Comparison of ENCODE assay signal across 15 mouse cellular contexts in genomic region chr6:128116836-128117542, GRCm38 (mm10). TPM values are rescaled to one million over a fixed set of nuclear protein-coding genes. Genes with fewer than 3 reads are reported as not detected.
DNase-seq lines count a peak whose midpoint lies in the region; ATAC-seq and TF ChIP-seq lines count a peak whose summit lies in the region.
"Had no signal": no experiment of that assay in that cellular context is flagged by ENCODE, and none has a peak within 500 bp of the region (broad histone marks: within the 10 kb centered on the region; RNA-seq: fewer than 3 reads in every experiment).

No protein-coding gene starts in this region.

- no peak overlapping the region for H3K4me2 ChIP-seq in lung, embryonic 14.5 days
- H3K4me2 ChIP-seq in embryonic facial prominence, embryonic 13.5 days, result peak overlapping the region; percentile 34
- H3K4me2 ChIP-seq in neural tube, embryonic 12.5 days (replicated peaks), result no peak overlapping the region

- peak overlapping the region; percentile 57 for H3K27ac ChIP-seq in heart, adult 2 months
- H3K27ac ChIP-seq in lung, embryonic 14.5 days (ENCODE audit: low read depth), result peak overlapping the region; percentile 18; the same call in 1 of the 2 replicates
- peak overlapping the region; percentile 82 for H3K27ac ChIP-seq in embryonic facial prominence, embryonic 13.5 days
- H3K27ac ChIP-seq in neural tube, embryonic 12.5 days, result 0 out of 2 replicates have a peak overlapping the region, but pooled peaks have one; percentile 27
- H3K27ac ChIP-seq: layer of hippocampus, adult 2 months; macrophage had no signal

- DNase-seq in heart, adult 2 months, result no peak
- DNase-seq in heart, adult 9 months (ENCODE audit: low spot score in 2 of 2), result no peak
- no peak for DNase-seq in lung, embryonic 14.5 days
- DNase-seq in lung, adult 2 months, result no peak
- no peak for DNase-seq in thymus, postnatal 4 days
- no peak for DNase-seq in left cerebral cortex, adult 18-20 months (ENCODE audit: low spot score in 2 of 2)
- DNase-seq: adrenal gland, postnatal 10 days; cerebellum, adult 2 months; forebrain, postnatal 0 days; liver; spleen, adult 18-20 months had no signal

- ATAC-seq in lung, embryonic 14.5 days (ENCODE audit: insufficient read depth), result 0 out of 2 replicates have a peak, but pooled peaks have one; percentile 23
- ATAC-seq in embryonic facial prominence, embryonic 13.5 days (ENCODE audit: insufficient number of reproducible peaks, insufficient read depth, low FRiP score, low TSS enrichment, low read depth), result peak; percentile 3; the same call in 1 of the 2 replicates
- ATAC-seq in neural tube, embryonic 12.5 days (ENCODE audit: low FRiP score, low read depth), result 0 out of 2 replicates have a peak, but pooled peaks have one; percentile 17

- H3K27me3 ChIP-seq in heart, adult 2 months (ENCODE audit: control insufficient read depth, insufficient read depth, low read length), result no peaks in the 10 kb centered on the region
- H3K27me3 ChIP-seq in lung, embryonic 14.5 days (ENCODE audit: insufficient read depth, low read length), result no peaks in the 10 kb centered on the region
- no peaks in the 10 kb centered on the region for H3K27me3 ChIP-seq in embryonic facial prominence, embryonic 13.5 days
- H3K27me3 ChIP-seq in neural tube, embryonic 12.5 days (replicated peaks), result no peaks in the 10 kb centered on the region

- H3K4me3 ChIP-seq in heart, adult 2 months, result no peak overlapping the region
- H3K4me3 ChIP-seq in lung, embryonic 14.5 days (ENCODE audit: low read depth, low read length), result no peak overlapping the region
- H3K4me3 ChIP-seq in lung, adult 2 months (replicated peaks; ENCODE audit: extremely low read depth, low read depth, low read length), result no peak overlapping the region
- no peak overlapping the region for H3K4me3 ChIP-seq in embryonic facial prominence, embryonic 13.5 days
- no peak overlapping the region for H3K4me3 ChIP-seq in neural tube, embryonic 12.5 days
- H3K4me3 ChIP-seq: layer of hippocampus, adult 2 months had no signal

- TF ChIP-seq CTCF in heart, adult 2 months (IDR thresholded peaks at IDR 0.05), result no peak
- no peak for TF ChIP-seq CTCF in lung, embryonic 14.5 days (IDR thresholded peaks at IDR 0.05; ENCODE audit: low read depth)
- no peak for TF ChIP-seq CTCF in lung, adult 2 months (IDR thresholded peaks at IDR 0.05; ENCODE audit: insufficient read depth, low read length)

- peaks cover 13% of the 10 kb centered on the region for H3K4me1 ChIP-seq in heart, adult 2 months (ENCODE audit: control insufficient read depth, insufficient read depth, low read length)
- H3K4me1 ChIP-seq in lung, embryonic 14.5 days (ENCODE audit: insufficient read depth), result peaks cover 14% of the 10 kb centered on the region
- H3K4me1 ChIP-seq in lung, adult 2 months (ENCODE audit: control insufficient read depth, insufficient read depth, low read length), result peaks cover 41% of the 10 kb centered on the region
- H3K4me1 ChIP-seq in embryonic facial prominence, embryonic 13.5 days, result peaks cover 59% of the 10 kb centered on the region
- H3K4me1 ChIP-seq in neural tube, embryonic 12.5 days, result peaks cover 41% of the 10 kb centered on the region

- H3K36me3 ChIP-seq in heart, adult 2 months (ENCODE audit: control insufficient read depth, insufficient read depth, low read length), result no peaks in the 10 kb centered on the region
- peaks cover 4% of the 10 kb centered on the region; the same call in 1 of the 2 replicates for H3K36me3 ChIP-seq in lung, embryonic 14.5 days (ENCODE audit: insufficient read depth)
- peaks cover 14% of the 10 kb centered on the region; the same call in 1 of the 2 replicates for H3K36me3 ChIP-seq in embryonic facial prominence, embryonic 13.5 days
- H3K36me3 ChIP-seq in neural tube, embryonic 12.5 days, result no peaks in the 10 kb centered on the region

- WGBS in heart, adult 2 months, result 80% methylated on average over 10 of the region's 10 CpGs
- 63% methylated on average over 10 of the region's 10 CpGs for WGBS in lung, embryonic 14.5 days
- WGBS in lung, adult 2 months, result 66% methylated on average over 10 of the region's 10 CpGs
- WGBS in embryonic facial prominence, embryonic 13.5 days, result 34% methylated on average over 10 of the region's 10 CpGs
- WGBS in neural tube, embryonic 12.5 days, result 65% methylated on average over 10 of the region's 10 CpGs

- no peaks in the 10 kb centered on the region for H3K9me3 ChIP-seq in lung, embryonic 14.5 days (ENCODE audit: low read depth, low read length)
- H3K9me3 ChIP-seq in embryonic facial prominence, embryonic 13.5 days, result no peaks in the 10 kb centered on the region
- H3K9me3 ChIP-seq in neural tube, embryonic 12.5 days, result no peaks in the 10 kb centered on the region

- H3K79me2 ChIP-seq in heart, adult 2 months (replicated peaks; ENCODE audit: control insufficient read depth, insufficient read depth, low read length), result 0 out of 2 replicates have a peak, but pooled peaks cover 3% of the 10 kb centered on the region

- intact Hi-C loops in heart, adult 2 months (cut with DNase I), result no loop called here

- no peak overlapping the region for H3K9ac ChIP-seq in heart, adult 2 months (ENCODE audit: low read depth, low read length)
- peak overlapping the region; percentile 26; the same call in 1 of the 2 replicates for H3K9ac ChIP-seq in lung, embryonic 14.5 days
- H3K9ac ChIP-seq in embryonic facial prominence, embryonic 13.5 days, result peak overlapping the region; percentile 21; the same call in 1 of the 2 replicates
- H3K9ac ChIP-seq in neural tube, embryonic 12.5 days, result no peak overlapping the region
- H3K9ac ChIP-seq: forebrain, postnatal 0 days had no signal

- TF ChIP-seq EP300 in heart, adult 2 months (IDR thresholded peaks at IDR 0.05; ENCODE audit: insufficient read depth, low read depth, low read length), result no peak

- no peak for TF ChIP-seq POLR2A in heart, adult 2 months (IDR thresholded peaks at IDR 0.05; ENCODE audit: insufficient read depth, low read depth, low read length)
- no peak for TF ChIP-seq POLR2A in lung, adult 2 months (IDR thresholded peaks at IDR 0.05; ENCODE audit: borderline replicate concordance, extremely low read depth, low read depth, low read length)

RNA-seq across cellular contexts. Expression of gene Tspan9, which starts 26.4 kb away (rescaled TPM):
- 100 to 1,000 TPM in 1 of 2 experiments, 10 to 100 TPM in 1; 84.9 to 104 TPM for total RNA-seq in heart, adult 2 months (2021)
- polyA plus RNA-seq in heart, adult 2 months (2012; rRNA removed), result 88.5 and 127 TPM in 2 replicates
- polyA plus RNA-seq in lung, embryonic 14.5 days (2014; fragmentation: Nextera tagmentation; extraction: Ambion mirVana), result 118 and 121 TPM in 2 replicates
- 255 and 312 TPM in 2 replicates for polyA plus RNA-seq in lung, adult 2 months (2012; rRNA removed)
- polyA plus RNA-seq in embryonic facial prominence, embryonic 13.5 days (2015; fragmentation: Nextera tagmentation; extraction: Ambion mirVana), result 115 and 116 TPM in 2 replicates
- 57.5 and 58.4 TPM in 2 replicates for polyA plus RNA-seq in neural tube, embryonic 12.5 days (2016; fragmentation: Nextera tagmentation; extraction: Ambion mirVana)
- total RNA-seq in left cerebral cortex, adult 18-20 months (2021), result 10 to 100 TPM; 53.5 to 53.8 TPM

Comparison
In these comparisons a context has a peak if more than half of its experiments do, and no peak if none do; other contexts are left out.
1. H3K27ac ChIP-seq: peak in every context shown above with its lines; median percentile 82 in embryonic facial prominence, embryonic 13.5 days; 57 in heart, adult 2 months; 27 in neural tube, embryonic 12.5 days; 18 in lung, embryonic 14.5 days.
2. H3K9ac ChIP-seq: peak in lung, embryonic 14.5 days (single experiment) and embryonic facial prominence, embryonic 13.5 days (single experiment); none in heart, adult 2 months (single experiment) and neural tube, embryonic 12.5 days (single experiment).
3. Peak in every context shown above with its lines, with median percentiles within 50 percentile points of each other: ATAC-seq.